Mouse (Mus musculus): Measurements from ENCODE around the gene Usp4.
"Not testable (repeated sequence)": the region's sequence is repeated elsewhere in the genome, so short reads cannot be mapped to it uniquely, and the experiment has no call there.

Gene Usp4

DNA sequence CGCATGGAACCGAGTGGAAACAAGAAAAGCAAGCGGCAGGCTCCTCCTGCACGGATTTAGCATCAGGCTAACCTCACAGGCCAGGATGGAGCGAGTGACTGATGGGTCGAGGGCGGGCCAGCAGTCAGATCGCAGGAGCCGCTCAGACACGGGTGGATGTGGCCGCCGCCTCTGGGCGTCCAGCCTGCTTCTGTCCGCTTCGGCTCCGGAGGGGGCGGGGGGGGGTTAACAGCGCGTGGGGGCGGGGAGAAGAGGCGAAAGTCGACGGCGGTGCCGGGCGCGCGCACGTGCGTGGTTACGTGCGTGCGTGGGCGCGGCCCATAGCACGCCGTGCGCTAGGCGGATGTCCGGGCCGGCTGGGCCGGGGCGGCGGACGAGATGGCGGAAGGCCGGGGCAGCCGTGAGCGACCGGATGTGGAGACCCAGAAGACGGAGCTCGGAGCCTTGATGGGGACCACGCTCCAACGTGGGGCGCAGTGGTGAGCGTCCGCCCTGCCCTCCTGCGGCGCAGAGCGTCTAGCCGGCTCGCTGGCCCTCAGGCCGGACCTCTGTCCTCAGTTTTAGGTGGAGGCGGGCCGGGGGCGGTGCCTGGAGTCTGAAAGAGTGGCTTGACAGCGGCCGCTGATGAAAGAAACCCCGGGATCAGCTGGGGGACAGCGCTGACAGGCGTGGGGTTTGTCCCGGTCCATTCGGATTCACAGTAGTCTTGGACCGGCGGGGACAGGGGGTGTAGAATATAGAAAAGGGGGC lies at the start of gene Usp4:
Gene Usp4, plus strand, starts transcription at position 314 of the 750 bp plus-strand sequence.
- peak; percentile 80 for DNase-seq (ENCODE audit: low read depth, low spot score)

DNA sequence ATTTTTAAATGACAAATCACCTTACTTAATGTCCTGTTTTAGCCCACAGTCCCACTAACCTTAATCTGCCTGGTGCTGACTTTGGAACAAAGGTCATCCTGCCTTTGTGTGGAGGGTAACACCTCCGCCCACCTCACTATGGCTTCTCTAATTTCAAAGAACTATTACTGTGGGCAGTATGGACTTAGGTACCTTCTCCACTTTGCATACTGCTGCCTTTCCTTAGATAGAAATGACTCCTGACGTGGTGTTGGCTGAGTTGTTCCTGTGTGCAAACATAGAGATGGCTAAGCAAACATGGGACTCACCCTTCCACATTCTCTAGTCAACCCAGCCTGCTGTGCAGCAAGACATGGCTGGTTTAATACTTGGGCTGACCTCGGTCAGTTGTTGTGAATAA lies 45.8 kb upstream of the Usp4 start:
- DNase-seq (ENCODE audit: low read depth, low spot score), result no peak

- DNase-seq (ENCODE audit: low read depth, low spot score), result no peak
Observed at GRCm38 (mm10) chr9:108304716-108305115, 42.9 kb upstream of the Usp4 start.

GRCm38 (mm10) chr9:108305170-108305569 lies 42.5 kb upstream of the Usp4 start:
- no peak for DNase-seq (ENCODE audit: low read depth, low spot score)

DNA sequence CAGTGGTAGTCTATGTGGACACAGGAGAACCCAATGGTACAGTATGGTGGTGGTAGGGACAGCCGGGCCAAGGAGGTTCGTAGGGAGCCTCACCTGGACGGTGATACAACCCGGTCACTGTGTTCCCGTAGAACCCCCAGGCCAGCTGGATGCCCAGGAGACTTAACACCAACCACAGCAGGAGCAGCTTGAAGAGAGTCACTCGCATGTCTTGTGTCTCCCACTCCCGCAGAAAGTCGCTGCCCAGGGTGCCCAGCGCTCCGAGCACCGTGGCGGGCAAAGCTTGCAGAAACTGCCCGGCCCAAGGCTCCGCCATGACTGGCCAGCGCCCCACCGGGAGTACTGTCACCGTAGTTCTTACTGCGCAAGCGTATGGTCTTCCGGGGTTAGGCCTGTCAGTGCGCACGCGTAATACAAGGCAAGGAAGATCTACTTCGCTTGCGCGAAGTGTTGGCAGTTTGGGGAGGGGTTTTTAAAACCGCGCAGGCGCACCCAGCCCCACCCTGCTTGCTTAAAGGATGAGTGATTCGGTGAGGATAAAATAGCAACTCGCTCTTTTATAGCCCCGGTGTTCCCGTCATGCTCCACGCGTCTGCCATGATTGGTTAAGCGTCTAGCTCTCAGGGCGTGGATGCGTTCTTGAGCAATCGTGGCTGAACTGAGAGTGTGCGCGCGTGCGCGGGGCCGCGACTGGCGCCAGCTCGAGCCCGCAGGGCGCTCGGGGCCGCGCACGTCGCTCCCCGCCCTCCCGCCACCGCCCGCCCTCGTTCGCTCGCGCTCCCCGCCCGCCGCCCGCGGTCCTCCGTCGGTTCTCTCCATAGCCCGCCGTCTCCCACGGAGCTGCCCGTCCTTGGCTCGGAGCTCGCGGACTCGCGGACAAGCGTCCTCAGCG lies 41.8 kb upstream of the Usp4 start, which contains the start of the genes Rhoa and Tcta:
Gene Rhoa, plus strand, starts transcription at position 501 of the 892 bp plus-strand sequence.
Gene Tcta, minus strand, starts transcription at position 532 of the 892 bp plus-strand sequence.
- DNase-seq (ENCODE audit: low read depth, low spot score), result peak; percentile 100

DNA sequence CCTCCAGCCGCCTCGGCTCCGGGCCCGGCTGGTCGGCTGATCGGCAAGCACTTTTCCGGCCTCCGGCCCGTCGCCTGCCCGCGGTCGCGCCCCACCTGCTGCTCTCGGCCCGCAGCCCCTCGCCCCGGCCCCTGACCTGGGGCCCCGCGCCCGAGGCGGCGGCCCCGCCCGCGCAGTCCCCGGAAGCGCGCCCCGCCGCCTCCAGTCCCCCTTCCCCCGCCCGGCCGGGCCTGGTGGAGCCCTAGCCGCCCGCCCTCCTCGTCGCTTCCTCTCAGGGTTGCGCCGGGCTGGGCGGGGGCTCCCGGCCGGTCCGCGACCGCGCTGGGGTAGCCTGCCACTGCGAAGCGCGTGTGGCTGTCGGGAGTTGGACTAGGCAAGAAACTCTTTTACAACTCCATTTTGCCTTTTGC lies 41.1 kb upstream of the Usp4 start:
- DNase-seq (ENCODE audit: low read depth, low spot score), result no peak

DNA sequence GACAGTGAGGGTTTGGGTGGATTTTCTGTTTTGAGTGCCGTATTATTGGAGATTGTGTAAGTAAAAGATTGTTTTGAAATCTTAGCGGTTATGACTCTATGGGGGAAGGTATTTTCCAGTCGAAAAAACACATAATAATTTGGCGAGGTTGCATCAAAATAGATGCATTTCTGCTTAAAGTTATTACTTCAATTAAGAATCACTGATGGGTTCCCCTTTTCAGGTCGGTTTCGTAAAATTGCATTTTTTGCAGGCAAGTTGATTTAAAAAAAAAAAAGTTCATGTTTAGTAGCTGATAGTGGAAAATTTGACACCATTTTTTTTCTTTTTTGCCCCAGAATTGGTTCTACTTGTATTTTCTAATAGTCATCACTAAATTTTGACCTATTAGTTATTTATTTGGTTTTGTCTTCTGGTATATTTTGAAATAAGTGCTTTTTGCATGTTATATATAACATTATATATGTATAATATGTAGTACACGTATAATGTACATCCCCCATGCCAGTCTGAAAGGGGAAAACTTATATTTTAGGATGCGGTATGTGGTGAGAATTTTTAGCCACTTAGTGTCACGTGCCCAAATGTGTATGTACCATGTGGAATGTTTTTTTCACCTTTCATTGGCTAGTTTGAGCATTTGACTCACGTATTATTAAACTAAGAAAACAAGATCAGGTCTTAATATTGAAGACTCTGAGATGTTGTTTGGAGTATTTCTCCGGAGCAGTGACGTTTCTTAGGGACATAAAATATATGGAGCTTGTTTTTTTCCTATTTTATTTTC lies 40.4 kb upstream of the Usp4 start:
- no peak for DNase-seq (ENCODE audit: low read depth, low spot score)

DNA sequence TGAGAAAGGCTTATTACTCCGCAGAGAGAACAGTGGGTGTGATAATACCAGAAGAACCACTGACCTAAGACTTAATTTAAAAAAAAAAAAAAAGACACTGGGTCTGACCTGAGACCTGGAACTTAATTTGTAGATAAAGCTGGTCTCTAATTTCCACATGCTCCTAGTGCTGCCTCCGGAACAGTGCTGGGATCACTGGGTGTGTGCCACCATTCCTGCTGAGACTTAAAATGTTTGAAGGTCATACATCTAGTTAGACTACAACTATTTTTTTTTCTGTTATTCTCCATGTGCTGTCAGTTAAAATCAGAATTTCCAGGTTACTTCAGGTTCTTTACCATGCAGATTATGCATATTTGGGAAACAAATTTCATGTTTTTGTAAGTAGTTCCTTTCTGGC lies 39.5 kb upstream of the Usp4 start:
- no peak for DNase-seq (ENCODE audit: low read depth, low spot score)

DNA sequence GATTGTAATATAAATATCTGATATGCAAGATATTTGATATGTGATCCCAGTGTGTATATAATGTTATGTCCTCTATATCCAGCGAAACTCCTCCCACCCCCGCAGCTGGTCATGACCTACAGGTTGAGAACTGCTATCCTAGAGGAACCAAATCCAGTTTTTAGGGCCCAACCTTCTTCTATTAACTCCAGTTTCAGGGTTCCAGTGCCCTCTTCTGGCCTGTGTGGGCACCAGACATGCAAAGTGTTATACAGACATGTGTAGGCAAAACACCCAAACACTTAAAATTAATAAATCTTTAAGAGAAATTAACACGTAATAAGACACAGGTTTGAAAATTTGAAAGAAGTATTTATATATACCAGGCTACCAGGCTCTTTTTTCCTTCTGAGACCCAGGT lies 30.1 kb upstream of the Usp4 start:
- no peak for DNase-seq (ENCODE audit: low read depth, low spot score)

- DNase-seq (ENCODE audit: low read depth, low spot score), result no peak
Observed at GRCm38 (mm10) chr9:108318462-108318861, 29.2 kb upstream of the Usp4 start.

GRCm38 (mm10) chr9:108322054-108322453 lies 25.6 kb upstream of the Usp4 start:
- not testable (repeated sequence) for DNase-seq (ENCODE audit: low read depth, low spot score)

GRCm38 (mm10) chr9:108324784-108325183 lies 22.9 kb upstream of the Usp4 start:
- DNase-seq (ENCODE audit: low read depth, low spot score), result no peak

DNA sequence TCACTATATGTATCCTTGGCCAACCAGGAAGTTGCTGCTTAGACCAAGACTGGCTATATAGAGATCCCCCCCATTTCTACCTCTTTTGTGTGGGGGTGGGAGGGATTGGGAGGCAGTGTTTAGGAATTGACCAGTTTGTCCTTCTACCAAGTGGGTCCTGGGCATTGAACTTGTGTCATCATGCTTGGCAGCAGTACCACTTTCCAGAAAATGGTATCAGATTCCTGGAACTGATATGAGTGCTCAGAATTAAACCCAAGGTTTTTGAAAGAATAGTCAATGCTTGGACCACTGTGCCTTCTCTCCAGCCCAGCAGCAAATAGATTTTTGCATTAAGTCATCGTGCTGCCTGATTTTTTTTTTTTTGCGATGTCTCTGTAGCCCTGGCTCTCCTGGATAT lies 21.8 kb upstream of the Usp4 start:
- no peak for DNase-seq (ENCODE audit: low read depth, low spot score)

DNA sequence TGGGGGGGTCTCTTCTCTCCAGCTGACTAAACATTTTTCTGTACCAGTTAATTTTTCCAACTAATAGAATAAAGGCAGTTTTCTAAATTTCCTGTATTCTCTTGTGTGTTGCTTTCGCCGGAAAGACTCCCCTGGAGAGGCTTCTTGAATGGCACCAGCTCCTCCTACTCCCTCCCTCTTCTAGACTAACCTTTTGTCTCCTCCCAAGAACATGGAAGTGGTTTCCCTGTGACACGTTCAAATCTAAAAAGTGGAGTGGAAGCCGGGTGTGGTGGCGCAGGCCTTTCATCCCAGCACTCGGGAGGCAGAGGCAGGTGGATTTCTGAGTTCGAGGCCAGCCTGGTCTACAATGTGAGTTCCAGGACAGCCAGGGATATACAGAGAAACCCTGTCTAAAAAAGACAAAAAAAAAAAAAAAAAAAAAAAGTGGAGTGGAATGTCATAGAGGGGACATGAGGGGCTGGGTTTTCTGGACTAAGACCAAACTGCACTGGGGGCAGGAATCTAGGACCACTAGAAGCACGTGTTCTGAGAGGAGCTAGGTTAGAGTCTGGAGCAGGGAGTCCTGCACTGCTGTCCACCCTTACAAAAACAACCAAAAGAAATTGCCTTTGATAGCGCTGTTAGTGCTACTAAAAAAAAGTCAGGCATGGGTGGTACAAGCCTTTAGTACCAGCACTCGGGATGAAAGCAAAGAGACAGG lies 9.7 kb upstream of the Usp4 start:
- DNase-seq (ENCODE audit: low read depth, low spot score), result no peak

DNA sequence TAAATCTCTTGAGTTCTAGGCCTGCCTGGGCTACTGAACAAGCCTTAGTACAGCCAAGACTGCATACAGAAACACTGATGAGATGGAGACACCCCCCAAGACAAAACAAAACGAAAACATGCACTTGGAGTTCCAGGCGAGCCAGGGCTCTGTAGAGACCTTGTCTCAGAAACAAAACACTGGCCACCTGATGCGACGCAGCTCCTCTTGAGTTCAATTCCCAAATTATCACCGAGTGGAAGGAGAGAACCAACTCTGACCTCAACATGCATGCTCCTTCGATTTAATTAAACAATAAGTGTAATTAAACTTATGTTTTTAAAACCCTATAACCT lies 9.1 kb upstream of the Usp4 start:
- DNase-seq (ENCODE audit: low read depth, low spot score), result no peak

- DNase-seq (ENCODE audit: low read depth, low spot score), result peak; percentile 82
Observed at GRCm38 (mm10) chr9:108338886-108339781, 8.5 kb upstream of the Usp4 start, which contains the start of gene Gpx1. Gene Gpx1 (plus strand): TSS chr9:108338903.

- no peak for DNase-seq (ENCODE audit: low read depth, low spot score)
Observed at GRCm38 (mm10) chr9:108339886-108340257, 7.8 kb upstream of the Usp4 start.

DNA sequence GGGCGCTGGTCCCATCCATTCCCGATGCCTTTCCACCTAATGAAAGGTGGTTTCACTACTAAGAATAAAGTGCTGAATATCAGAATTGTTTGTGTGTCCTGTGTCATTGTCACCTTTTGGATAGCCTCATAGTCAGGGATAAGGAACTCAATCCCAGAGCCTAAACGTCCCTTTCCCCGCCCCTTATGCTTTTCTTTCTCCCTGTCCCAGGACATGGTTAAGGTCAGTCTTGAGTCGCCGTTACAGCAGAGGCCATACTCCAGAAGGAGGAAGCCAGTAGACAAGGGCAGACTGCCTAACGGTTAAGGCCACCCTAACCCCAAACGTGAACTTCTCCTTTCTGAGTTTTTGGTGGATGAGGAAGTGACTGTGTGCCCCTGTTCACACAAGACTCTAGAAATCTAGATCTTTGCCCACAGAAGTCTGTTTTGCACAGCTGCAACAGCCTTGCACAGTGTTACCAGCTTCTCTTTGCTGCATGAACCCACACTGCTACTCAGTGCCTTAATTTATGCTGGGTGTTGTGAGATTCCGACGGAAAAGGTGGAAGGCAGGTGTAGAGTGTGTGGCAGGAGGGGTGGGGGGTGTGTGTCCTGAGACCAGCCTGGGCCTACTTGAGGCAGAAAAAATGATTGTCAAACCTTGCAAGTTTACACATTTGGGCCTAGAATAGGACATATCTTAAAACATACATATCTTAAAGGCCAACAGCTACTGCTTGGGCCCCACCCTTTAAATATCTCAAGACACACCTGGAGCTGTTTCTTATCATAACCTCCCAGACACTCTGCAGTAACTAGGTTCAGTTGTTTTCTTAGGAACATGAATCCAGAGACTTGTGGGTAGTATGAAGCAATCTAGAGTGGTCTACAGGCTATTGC lies 7.2 kb upstream of the Usp4 start:
- no peak for DNase-seq (ENCODE audit: low read depth, low spot score)

DNA sequence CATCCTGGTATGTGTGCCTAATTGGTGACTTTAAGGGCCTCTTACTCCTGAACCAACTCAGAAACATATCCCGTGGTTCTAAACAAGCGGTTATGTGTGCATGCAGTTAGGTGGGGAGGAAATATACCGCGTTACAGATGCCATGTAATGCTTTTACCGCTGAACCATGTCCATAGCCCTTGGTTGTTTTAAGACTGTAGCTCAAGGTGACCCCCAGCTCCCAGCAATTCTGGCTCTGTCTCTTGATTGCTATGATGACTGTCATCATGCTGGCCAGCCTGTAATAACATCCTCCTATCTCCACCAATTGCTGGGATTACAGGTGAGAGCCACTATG lies 6.5 kb upstream of the Usp4 start:
- DNase-seq (ENCODE audit: low read depth, low spot score), result no peak
